Mouse (Mus musculus): ENCODE measurements at regions not wholly inside any gene's neighbourhood (a gene's known extent, or its start where the extent isn't known, plus 50 kb on each side); places are given as distances from the start of the nearest gene placed in this dataset.

GRCm38 (mm10) chr13:82265736-82266135 lies 482.9 kb downstream of the Cetn3 start:
- TF ChIP-seq CTCF (conservative IDR thresholded peaks at IDR 0.05; ENCODE audit: insufficient read depth, insufficient read length, low read depth, low read length) (no peak), POLR2A (IDR thresholded peaks at IDR 0.05; ENCODE audit: low read depth, low read length) (no peak)
